Mouse (Mus musculus): ENCODE results near the gene Kmt2a.
A peak's percentile ranks its signal among the peaks of the same experiment; 100 is the strongest.
"Not testable (repeated sequence)": the region's sequence is repeated elsewhere in the genome, so short reads cannot be mapped to it uniquely, and the experiment has no call there.

Gene Kmt2a

DNA sequence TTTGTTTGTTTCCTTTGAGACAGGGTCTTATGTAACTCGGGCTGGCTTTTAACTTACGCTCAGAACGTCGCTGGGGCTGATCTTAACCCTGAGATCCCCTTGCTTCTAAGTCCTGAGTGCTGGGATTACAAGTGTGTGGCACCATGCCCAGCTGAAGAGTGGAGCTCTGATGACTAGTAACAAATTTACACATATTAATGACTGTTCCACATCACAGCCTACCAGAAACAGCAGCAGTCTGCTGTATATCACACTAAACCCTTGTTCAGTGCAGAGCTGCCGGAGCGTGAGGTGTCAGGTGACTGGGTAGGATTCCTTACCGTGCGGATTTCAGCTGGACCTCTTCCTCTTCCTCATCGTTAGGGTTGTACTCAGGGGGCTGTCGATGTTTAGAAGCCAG lies 70.8 kb downstream of the Kmt2a start:
- no peak for DNase-seq

DNA sequence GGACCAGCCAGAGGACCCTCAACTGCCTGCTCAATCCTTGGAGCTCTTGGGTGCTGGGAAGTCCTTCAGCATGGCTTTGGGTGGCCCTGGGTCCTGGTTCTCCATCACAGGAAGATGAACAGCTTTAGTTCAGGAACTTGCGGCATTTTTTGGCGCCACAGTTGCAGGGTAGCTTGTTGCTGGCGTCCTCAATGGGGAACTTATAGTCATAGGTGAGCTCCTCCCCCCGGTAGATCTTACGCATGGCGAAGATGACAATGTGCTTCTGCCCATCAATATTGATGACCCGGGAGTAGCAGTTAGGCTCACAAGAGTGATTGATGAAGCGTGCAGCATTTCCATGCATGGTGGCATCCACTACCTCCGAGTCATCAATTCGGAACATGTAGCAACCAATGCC lies 73.3 kb downstream of the Kmt2a start:
- no peak for DNase-seq

DNA sequence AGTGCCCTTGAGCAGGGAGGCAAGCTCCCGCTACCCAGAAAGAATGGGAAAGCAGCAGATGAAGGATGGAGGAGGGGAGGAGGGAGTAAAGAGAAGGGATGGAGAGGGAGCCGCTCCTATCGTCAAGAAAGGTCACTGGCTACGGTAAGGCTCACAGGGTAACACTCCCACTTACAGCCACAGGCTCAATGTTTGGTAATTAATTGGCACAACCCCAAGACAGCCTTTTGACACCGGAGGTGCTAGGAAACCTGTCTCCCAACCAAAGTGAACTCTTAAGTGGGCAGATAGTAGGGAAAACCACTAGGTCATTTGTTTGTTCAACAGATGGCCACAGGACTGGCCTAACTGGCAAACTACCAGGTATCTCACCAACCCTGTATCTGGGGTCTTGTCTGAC lies 74.0 kb downstream of the Kmt2a start:
- DNase-seq = no peak

DNA sequence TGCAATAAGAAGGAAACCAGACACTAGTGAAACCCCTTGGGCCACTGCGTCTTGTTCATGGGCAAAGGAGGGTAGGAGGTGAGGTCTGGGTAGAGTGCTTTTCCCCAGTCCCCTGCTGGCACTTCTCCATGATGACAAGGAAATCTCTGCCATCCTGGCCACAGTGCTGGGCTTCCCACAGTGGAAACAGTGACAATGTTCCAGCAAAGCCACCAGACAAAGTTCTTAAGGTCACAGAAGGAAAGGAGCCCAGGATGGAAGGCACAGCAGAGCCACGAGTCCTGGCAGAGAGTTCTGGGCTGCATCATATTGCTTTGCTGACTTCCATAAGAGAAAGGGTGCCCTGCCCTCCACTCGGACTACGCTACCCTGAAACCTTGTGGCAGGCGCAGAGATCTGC lies 75.6 kb downstream of the Kmt2a start:
- DNase-seq = no peak

DNA sequence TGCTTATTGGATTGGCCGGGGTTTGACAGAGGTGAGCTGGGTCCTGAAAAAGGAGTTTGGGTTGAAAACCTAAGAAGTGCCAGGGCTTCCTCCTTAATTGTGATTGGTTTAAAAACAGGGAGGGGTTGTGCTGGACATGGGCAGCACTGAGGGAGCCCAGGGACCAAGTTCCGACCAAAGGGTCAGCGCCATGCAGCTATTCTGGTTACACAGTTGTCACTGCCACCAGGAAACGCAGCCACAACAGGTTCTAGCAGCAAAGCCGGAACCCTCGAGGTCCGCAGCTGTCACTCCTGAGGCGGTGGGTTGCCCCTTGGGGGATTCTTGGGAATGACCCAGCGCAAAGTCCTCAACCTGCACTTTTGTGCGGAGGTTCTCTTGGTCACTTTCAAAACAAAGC lies 76.4 kb downstream of the Kmt2a start:
- DNase-seq = no peak

DNA sequence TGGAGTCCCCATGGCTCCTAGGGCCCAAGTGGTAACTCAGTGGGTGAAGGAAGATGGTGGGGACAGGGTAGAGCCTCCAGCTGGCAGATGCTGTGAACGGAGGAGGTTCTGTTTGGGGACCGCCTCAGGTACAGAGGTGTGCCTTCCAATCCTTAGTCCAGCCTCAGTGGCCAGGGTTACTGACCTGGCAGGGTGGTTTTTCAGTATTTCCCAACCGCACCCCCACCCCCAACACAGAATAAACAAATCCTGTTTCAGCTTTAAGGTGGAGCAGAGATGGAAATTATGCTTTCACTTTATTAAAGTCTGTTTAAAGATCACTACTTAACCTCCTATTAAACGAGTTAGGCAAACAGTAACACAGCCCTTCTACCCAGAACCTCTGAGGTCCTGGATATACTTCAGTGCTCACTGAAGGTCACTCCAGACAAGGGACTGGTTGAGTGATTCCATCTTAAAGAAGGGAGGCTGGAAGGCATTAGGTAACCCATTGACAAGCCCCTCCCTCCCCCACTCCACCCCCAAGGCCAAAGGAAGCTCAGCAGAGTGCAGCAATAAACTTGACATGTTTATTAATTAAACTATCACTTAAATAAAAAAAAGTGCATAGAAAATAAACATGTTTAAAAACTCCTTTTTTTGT lies 78.2 kb downstream of the Kmt2a start, which contains the start of gene Ttc36:
TSS of gene Ttc36 (minus strand) at position 265 of the 643 bp plus-strand sequence.
- DNase-seq = no peak

DNA sequence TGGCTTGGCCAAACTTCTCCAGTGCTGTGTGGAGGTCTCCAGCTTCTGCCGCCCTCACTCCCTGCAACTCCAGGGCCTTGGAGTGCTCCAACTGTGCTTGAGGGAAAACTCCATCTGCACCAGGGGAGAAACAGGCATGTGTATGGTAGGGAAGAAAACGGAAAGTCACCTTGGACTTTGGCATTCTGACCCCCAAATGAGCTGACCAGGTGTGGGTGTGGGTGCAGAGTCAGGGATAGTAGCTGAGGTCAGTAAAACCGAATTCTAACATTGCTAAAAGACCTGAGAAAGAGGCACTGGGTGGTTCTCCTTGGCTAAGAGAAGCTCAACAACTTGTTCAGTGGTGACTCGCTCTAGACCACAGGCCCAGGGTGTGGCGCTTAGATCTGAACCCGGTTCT lies 79.4 kb downstream of the Kmt2a start:
- no peak for DNase-seq

DNA sequence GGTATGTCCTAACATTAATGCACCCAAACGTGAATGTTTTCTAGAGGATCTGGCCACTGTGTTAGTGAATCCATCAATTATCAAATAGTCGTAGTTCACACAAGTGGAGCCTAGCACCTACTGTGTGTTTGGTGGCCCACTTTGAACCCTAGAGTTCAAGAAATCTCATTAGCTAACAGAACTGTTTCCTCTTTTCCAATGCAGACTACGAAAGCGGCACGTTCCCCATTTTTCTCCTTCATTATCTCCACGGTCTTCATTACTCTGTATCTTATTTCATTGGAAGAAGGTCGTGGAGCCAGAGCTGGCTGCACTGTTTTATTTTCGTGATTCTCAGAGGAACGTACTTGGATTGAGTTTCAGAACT lies 81.2 kb downstream of the Kmt2a start:
- DNase-seq = no peak

DNA sequence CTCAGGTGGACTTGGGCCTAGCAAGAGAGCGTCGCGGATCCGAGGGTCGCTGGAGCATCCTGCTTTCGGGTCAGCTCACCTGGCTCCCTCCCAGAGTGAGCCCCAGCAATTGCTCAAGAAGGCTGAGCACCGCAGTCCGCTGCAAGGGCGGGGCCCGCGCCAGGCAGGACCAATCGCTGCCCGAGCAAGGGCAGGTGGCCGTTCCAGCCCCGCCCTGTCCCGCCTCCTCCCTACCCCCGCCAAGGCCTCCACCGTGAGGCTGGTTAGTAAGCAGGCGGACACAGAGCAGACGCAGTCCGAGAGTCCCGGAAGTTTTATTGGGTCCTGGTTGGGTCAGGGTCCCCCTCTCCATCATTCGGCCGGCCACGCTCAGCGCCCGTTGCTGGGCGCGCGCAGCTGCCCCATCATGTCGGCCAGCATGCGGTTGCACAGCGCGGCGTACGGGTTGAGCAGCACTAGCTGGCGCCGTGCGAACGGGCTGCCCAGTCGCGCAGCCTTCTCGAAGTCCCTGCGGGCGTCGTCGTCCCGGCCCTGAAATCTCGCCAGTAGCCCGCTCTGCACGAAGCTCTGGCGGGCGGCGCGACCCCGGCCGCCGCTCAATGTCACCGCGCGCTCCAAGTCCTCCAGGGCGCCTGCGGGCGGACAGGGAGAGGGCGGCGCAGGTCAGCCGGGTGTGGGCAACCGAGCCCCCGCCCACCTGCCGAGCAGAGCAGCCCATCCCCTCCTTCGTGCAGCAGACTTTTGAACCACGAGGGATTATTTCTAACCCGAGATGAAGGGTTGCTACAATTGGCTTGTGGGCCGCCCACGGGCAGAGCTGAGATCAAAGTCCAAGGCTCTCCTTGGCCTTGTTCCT lies 81.8 kb downstream of the Kmt2a start, which contains the start of gene Tmem25:
TSS of gene Tmem25 (minus strand) at position 206 of the 856 bp plus-strand sequence.
- DNase-seq = peak; percentile 93

DNA sequence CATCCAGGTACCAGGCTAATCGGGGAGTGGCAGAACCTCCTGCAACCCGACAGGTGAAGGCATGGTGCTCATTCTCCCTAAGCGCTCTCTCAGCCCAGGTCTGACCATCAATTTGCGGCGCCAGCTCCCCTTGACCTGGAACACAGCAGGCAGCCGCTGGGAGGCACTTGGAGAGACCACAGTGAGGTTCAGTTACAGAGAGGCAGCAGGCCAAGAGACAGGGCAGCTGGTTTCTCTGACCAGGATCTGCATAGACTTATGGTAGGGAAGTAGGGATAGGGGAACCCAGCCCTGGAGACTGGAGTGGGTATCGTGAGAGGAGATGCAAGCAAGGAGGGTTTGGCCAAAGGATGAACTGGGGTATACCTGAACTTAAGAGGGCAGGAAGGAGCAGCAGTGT lies 82.8 kb downstream of the Kmt2a start:
- peak; percentile 52 for DNase-seq

DNA sequence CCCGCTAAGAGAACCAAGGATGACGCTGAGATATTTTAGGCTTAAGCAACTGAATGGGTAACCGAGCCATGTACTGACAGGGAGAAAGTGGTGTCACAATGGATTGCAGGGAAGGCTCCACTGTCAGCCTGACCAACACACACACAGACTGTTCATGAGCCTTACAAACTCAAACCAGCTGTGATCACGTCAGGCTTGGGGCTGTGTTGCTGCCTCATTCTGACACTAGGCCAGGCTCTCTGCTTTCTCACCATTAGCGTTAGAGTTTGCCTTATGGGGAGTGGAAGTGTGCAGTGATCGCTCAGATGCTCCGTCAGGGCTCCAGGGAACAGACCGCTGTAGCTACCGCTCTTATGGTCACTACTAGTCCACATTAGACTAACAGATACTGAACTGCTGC lies 88.3 kb downstream of the Kmt2a start:
- DNase-seq = no peak

DNA sequence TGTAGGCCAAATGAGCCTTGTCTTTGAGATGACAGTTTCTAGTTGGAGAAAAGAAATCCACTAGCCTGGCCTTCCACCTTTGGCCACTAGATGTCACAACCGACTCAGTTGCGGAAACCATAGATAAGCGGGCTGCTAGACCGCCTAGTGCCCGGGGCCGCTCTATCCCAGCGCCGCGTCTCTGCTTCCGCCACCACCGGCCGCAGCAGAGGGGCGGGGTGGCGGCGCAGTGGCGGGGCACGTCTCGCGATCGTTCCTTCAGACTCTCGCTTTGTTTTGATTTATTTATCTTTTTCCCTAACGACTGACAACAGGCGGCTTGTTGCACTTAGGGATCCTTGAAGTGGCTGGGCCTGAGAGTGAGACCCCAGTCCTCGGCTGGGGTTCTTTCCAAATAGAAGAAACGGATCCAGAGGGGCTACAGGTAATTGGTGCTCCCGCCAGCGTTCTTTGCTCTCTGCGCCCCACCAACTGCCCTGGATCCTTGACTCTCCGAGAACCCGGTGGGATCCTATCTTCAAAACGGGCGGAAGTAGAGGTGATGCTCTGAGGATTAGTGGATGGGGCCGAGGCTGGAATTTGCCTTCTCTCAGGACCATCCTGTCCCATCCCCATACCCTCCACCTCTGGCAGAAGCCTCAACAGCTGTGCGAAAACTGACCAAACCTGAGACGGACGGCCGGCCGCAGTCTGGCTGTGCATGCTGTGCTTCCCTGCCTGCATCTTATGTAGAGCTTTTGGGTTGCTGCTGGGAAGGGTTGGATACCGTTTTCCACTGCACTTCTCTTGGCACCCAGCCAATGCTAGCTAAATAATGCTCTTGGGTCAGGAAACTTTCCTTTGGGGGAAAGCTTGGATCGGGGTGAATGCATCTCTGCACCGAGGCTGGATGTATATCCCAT lies 108.1 kb downstream of the Kmt2a start:
- DNase-seq = peak; percentile 95

DNA sequence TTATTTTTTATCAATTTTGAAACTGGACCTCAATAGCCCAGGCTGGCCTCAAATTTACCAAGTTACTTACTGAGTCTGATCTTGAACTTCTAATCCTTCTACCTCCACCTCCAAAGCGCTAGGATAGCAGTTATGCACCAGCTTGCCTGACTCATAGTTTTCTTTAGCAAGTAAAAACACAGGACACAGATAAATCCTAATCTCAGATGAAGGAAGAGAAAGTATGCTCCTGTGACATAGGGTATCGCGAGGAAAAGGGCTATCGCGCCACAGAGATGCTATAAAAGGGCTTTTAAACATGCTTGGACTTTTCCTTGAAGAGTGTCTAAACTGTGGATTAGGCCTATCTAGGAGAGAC lies 108.7 kb downstream of the Kmt2a start:
- no peak for DNase-seq

DNA sequence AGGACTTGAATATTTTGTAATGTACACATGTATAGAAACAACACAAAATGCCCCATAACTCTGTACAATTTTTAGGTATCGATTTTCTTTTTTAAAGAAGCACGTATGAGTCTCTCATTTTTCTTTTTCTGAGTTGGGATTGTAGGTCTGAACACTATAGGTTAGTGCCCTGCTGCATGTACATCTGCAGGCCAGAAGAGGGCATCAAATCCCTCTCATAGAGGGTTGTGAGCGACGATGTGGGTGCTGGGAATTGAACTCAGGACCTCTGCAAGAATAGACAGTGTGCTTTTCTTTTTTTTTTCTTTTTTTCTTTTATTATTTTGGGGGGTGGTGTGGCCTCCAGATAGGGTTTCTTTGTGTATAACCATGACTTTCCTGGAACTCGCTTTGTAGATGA lies 109.7 kb downstream of the Kmt2a start:
- no peak for DNase-seq

DNA sequence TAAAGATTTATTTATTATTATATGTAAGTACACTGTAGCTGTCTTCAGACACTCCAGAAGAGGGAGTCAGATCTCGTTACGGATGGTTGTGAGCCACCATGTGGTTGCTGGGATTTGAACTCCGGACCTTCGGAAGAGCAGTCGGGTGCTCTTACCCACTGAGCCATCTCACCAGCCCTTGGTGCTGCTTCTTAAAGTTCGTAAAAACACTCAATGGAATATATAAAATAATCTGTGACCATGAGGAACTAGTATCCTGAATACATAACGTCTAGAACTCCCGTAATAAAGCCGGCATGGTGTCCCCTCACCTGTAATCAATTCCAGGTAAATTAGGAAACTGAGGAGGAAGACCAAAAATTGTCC lies 113.1 kb downstream of the Kmt2a start:
- not testable (repeated sequence) for DNase-seq

DNA sequence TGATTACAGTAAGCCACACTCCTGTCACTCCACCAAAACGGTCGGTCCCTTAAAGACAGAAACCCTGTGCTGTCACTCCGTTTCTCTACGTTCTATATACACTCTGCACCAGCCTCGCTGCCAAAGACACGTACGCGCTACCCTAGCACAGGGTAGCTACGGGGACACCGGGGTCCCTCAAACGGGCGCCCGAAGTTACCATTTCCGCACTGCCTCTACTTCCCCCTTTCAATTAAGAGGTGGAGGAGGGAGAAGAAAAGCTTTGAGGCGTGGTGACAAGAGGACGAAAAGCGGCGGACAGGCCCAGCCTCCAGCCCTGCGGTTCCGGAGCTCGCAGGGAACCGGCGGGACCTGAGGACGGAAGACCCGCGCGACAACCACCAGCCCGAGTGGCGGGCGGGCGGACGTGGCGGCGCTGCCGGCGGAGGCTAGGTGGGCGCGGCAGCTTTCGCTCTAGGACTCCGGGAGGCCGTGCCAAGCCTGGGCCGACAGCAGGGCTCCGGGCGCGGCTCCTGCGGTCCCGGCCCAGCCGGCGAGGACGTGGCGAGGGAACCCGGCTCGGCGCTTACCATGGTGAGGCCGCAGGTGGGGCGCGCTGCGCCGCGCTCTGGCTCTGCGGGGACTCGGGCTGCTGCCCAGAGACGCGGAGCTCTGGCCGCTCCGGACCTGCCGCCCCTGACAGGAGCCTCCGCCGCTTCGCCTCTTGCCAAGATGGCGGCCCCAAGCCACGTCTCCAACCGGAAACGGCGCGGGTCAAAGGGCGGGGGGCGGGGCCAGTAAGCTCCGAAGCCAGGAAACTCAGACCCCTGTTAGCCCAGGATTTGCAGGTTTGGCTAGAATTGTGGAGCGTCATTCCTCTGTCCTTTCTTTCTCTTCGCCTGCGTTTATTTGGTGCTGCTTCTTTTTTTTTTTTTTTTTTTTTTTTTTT lies 113.7 kb downstream of the Kmt2a start, which contains the start of the genes Arcn1 and Ift46:
TSS of gene Arcn1 (minus strand) at position 745 of the 928 bp plus-strand sequence.
TSS of gene Ift46 (plus strand) at position 808 of the 928 bp plus-strand sequence.
- DNase-seq = peak; percentile 81

DNA sequence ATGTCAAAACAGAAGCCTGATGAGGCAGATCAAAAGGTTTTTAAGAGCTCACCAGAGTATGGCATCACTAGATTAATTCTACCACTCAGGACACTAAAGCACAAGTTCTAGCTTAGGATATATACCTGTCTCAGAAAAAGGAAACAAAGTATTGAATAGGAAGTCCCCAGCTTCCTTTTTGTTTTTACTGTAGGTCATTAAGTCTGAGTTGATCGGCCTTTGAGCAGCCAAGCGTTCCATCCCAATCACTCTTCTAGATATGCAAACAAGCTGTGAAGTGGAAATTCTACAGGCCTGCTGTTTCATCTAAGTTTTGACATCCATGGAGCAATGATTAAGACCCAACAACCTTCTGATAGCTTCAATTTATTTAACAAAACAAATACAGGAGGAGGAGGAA lies 120.2 kb downstream of the Kmt2a start:
- no peak for DNase-seq

Measured in cerebellum, adult 9-10 months (tissue).